Mouse (Mus musculus): ENCODE measurements around the gene Lrrc8c. TPM values are rescaled to one million over a fixed set of nuclear protein-coding genes. Genes with fewer than 3 reads are reported as not detected.

The Lrrc8c gene
- polyA plus RNA-seq, 2 experiments, result 6.5 to 18.0 TPM

DNA sequence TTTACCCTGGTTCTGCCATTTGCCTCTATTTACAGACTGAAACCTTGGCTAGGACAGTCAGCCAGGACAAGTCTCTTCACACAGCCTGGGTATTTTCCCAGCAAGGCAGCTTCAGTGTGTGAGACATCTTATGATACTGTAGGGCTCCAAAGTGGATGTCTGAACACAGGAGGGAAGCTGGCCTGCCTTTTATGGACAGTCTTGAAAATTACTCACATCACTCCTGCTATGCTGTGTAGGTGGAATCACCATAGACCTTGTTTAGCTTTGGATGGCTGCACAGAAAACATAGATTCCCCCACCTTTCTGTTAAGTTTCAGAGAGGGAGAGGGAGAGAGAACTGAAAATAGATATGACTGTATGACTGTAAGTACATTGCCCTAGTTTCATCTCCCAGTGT, 99.3 kb downstream of the Lrrc8c start:
- Histone ChIP-seq H3K4me1 (replicated peaks; ENCODE audit: control insufficient read depth in 2 of 2, insufficient read depth in 2 of 2, low read length in 1 of 2) (0 out of 4 replicates have a peak, but pooled peaks cover 0 to 2% of the 10 kb centered on the region in 2 experiments), H3K4me2 (ENCODE audit: low read depth) (no peak overlapping the region), H3K4me3 (ENCODE audit: insufficient read depth in 1 of 2, low read depth in 2 of 2, low read length in 2 of 2) (no peak overlapping the region), H3K27me3 (ENCODE audit: control insufficient read depth, insufficient read depth, low read length) (no peaks in the 10 kb centered on the region), H3K9me3 (ENCODE audit: control insufficient read depth, low read length) (no peaks in the 10 kb centered on the region), H3K36me3 (replicated peaks; ENCODE audit: control insufficient read depth, insufficient read depth, low read depth) (no peaks in the 10 kb centered on the region), H3K27ac (no peak overlapping the region), H3K9ac (replicated peaks) (no peak overlapping the region)
- TF ChIP-seq EP300 (IDR thresholded peaks at IDR 0.05; ENCODE audit: low read depth) (no peak), CTCF (IDR thresholded peaks at IDR 0.05; ENCODE audit: low read depth) (no peak)
- ATAC-seq (ENCODE audit: insufficient read depth) (no peak), DNase-seq (ENCODE audit: low read depth in 3 of 3, low spot score in 3 of 3) (no peak)

DNA sequence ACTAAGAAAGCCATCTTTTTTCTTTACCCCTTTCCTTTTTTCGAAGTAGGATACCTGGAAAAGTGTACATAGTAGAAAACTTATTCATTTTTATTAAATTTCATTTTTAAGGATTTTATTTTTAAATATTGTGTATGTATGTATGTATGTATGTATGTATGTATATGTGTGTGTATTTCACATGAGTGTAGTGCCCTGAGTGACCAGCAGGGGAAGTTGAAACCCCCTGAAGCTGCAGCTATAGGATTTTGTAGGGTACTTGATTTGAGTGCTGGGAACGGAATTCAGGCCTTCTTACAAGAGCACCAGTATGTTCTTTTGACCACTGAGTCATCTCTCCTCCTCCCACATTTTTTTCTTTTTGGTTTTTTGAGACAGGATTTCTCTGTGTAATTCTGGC, 100.5 kb downstream of the Lrrc8c start:
- DNase-seq (ENCODE audit: low read depth in 3 of 3, low spot score in 3 of 3) (no peak), ATAC-seq (ENCODE audit: insufficient read depth) (no peak)
- no peaks in the 10 kb centered on the region for H3K9me3 ChIP-seq (ENCODE audit: control insufficient read depth, low read length)
- H3K27me3 ChIP-seq (ENCODE audit: control insufficient read depth, insufficient read depth, low read length), result no peaks in the 10 kb centered on the region
- no peak overlapping the region for H3K4me2 ChIP-seq (ENCODE audit: low read depth)
- 0 out of 4 replicates have a peak, but pooled peaks cover 0 to 2% of the 10 kb centered on the region in 2 experiments for H3K4me1 ChIP-seq (replicated peaks; ENCODE audit: control insufficient read depth in 2 of 2, insufficient read depth in 2 of 2, low read length in 1 of 2)
- no peak overlapping the region for H3K4me3 ChIP-seq (ENCODE audit: insufficient read depth in 1 of 2, low read depth in 2 of 2, low read length in 2 of 2)
- no peak overlapping the region for H3K27ac ChIP-seq
- WGBS (ENCODE audit: insufficient replicate concordance), result 70% methylated on average over 2 of the region's 2 CpGs
- no peak; the same call in 1 of the 2 replicates for TF ChIP-seq CTCF (IDR thresholded peaks at IDR 0.05; ENCODE audit: low read depth)
- no peak for TF ChIP-seq EP300 (IDR thresholded peaks at IDR 0.05; ENCODE audit: low read depth)
- H3K9ac ChIP-seq (replicated peaks), result no peak overlapping the region
- H3K36me3 ChIP-seq (replicated peaks; ENCODE audit: control insufficient read depth, insufficient read depth, low read depth), result no peaks in the 10 kb centered on the region

DNA sequence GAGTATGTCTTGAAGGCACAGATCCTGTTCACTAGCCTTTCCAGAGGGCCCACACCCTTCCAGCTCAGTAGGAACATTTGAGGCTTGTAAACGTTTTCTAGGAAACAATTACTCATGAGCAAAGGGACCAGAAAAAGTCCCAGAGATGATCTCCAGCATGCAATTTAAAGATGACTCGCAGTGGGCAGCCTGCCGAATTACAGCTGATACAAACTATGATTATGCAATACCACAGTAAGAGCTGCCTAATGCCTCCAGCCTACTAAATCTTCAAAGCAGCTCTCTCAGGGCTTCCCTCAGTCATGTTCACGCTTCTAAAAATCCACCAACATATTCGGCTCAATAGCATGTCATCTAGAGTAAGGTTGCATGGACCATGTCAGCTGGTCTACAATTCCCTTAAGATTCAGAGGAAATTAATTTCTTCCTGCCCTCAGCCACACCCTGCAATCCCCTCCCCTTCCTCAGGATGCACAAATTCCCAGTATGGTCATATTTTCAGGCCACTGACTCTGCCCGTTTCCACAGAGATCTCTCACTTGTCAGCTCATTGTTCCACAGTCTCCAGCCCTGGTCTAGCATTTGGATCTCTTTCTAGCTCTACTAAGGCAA, 101.4 kb downstream of the Lrrc8c start:
- no peak overlapping the region for H3K4me3 ChIP-seq (ENCODE audit: insufficient read depth in 1 of 2, low read depth in 2 of 2, low read length in 2 of 2)
- H3K27me3 ChIP-seq (ENCODE audit: control insufficient read depth, insufficient read depth, low read length), result no peaks in the 10 kb centered on the region
- H3K4me1 ChIP-seq (replicated peaks; ENCODE audit: control insufficient read depth in 2 of 2, insufficient read depth in 2 of 2, low read length in 1 of 2), result 0 out of 4 replicates have a peak, but pooled peaks cover 0 to 2% of the 10 kb centered on the region in 2 experiments
- WGBS (ENCODE audit: insufficient replicate concordance), result 41% methylated on average over 6 of the region's 6 CpGs
- ATAC-seq (ENCODE audit: insufficient read depth) (no peak), DNase-seq (ENCODE audit: low read depth in 3 of 3, low spot score in 3 of 3) (no peak)
- no peak overlapping the region for H3K27ac ChIP-seq
- no peak overlapping the region for H3K4me2 ChIP-seq (ENCODE audit: low read depth)
- H3K9ac ChIP-seq (replicated peaks), result no peak overlapping the region
- TF ChIP-seq CTCF (IDR thresholded peaks at IDR 0.05; ENCODE audit: low read depth), result no peak
- TF ChIP-seq EP300 (IDR thresholded peaks at IDR 0.05; ENCODE audit: low read depth), result no peak
- H3K9me3 ChIP-seq (ENCODE audit: control insufficient read depth, low read length), result no peaks in the 10 kb centered on the region
- H3K36me3 ChIP-seq (replicated peaks; ENCODE audit: control insufficient read depth, insufficient read depth, low read depth), result no peaks in the 10 kb centered on the region

DNA sequence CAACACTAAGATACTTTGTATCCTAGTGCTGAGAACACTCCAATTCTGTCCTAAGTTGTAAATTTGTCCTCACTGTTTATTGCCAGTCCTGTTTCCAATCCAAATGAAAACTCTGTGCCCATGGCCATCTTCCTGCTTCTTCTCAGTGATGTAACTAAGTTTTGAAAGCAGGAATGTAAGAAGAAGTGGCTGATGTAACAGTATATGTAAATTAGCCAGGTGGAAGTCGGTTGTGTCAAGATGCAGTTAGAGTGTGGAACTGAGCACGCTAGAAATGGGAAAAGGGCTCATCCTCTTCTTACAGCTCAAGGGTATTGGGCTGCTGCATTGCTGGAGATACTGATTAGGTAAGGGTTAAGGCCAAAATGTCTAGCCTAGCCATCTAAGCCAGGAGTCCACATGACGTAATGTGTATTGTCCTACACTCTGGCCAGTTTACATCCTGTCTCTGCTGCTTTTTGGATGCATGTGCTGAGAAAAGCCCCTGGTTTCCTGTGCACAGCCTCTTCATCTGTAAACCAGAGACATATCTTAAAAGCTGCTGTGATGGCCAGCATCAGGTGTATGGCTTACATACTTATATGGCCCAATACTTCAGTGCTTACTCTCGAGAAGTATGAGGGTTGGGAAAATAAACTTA, 104.0 kb downstream of the Lrrc8c start:
- ATAC-seq (ENCODE audit: insufficient read depth) (no peak), DNase-seq (ENCODE audit: low read depth in 3 of 3, low spot score in 3 of 3) (no peak)
- Histone ChIP-seq H3K4me2 (ENCODE audit: low read depth) (no peak overlapping the region), H3K4me1 (replicated peaks; ENCODE audit: control insufficient read depth in 2 of 2, insufficient read depth in 2 of 2, low read length in 1 of 2) (peaks cover 0 to 4% of the 10 kb centered on the region in 2 experiments; a peak in 2 of 4 replicates), H3K36me3 (replicated peaks; ENCODE audit: control insufficient read depth, insufficient read depth, low read depth) (no peaks in the 10 kb centered on the region), H3K9ac (replicated peaks) (no peak overlapping the region), H3K4me3 (ENCODE audit: insufficient read depth in 1 of 2, low read depth in 2 of 2, low read length in 2 of 2) (no peak overlapping the region), H3K27ac (no peak overlapping the region), H3K27me3 (ENCODE audit: control insufficient read depth, insufficient read depth, low read length) (no peaks in the 10 kb centered on the region), H3K9me3 (ENCODE audit: control insufficient read depth, low read length) (no peaks in the 10 kb centered on the region)
- TF ChIP-seq CTCF (IDR thresholded peaks at IDR 0.05; ENCODE audit: low read depth) (no peak), EP300 (IDR thresholded peaks at IDR 0.05; ENCODE audit: low read depth) (no peak)
- WGBS (ENCODE audit: insufficient replicate concordance), result 40% methylated on average over 4 of the region's 4 CpGs

DNA sequence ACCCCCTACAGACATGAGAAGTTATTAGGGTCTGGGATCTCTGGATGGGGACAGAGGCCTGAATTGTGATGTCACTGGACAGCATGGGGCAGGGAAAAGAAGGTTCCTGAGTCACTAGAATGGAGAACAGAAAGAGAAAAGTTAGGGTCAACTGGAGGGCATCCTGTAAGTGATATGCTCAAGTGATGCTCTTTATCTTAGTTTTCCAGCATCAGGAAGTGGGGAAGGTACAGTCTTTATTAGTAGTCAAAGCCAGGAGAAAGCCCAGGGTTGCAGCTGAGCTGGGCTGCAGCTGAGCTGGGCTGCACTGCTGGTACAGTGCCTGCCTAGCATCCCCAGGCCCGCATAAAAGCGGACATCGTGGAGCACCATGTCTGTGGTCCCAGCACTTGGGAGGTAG, 105.1 kb downstream of the Lrrc8c start:
- Histone ChIP-seq H3K27me3 (ENCODE audit: control insufficient read depth, insufficient read depth, low read length) (no peaks in the 10 kb centered on the region), H3K4me2 (ENCODE audit: low read depth) (no peak overlapping the region), H3K9ac (replicated peaks) (no peak overlapping the region), H3K4me3 (ENCODE audit: insufficient read depth in 1 of 2, low read depth in 2 of 2, low read length in 2 of 2) (no peak overlapping the region), H3K36me3 (replicated peaks; ENCODE audit: control insufficient read depth, insufficient read depth, low read depth) (no peaks in the 10 kb centered on the region), H3K9me3 (ENCODE audit: control insufficient read depth, low read length) (no peaks in the 10 kb centered on the region), H3K4me1 (replicated peaks; ENCODE audit: control insufficient read depth in 2 of 2, insufficient read depth in 2 of 2, low read length in 1 of 2) (peaks cover 0 to 4% of the 10 kb centered on the region in 2 experiments; a peak in 2 of 4 replicates), H3K27ac (no peak overlapping the region)
- no peak for TF ChIP-seq EP300 (IDR thresholded peaks at IDR 0.05; ENCODE audit: low read depth)
- no peak for TF ChIP-seq CTCF (IDR thresholded peaks at IDR 0.05; ENCODE audit: low read depth)
- no peak for DNase-seq (ENCODE audit: low read depth in 3 of 3, low spot score in 3 of 3)
- no peak for ATAC-seq (ENCODE audit: insufficient read depth)
- WGBS (ENCODE audit: insufficient replicate concordance), result 69% methylated on average over 3 of the region's 3 CpGs

Measured in liver, embryonic 14.5 days (tissue).